Mouse (Mus musculus) spleen, adult 2 months (tissue): Measurements from ENCODE around the gene Ebf3. TPM values are rescaled to one million over a fixed set of nuclear protein-coding genes. Genes with fewer than 3 reads are reported as not detected.

Source experiments
- DNase-seq, 2 experiments: peaks; one replicate each; pipeline versions ENCODE4 v3.0.0 to v3.0.0-alpha.2; 2012 to 2021; ENCODE audit warnings: low spot score in 2 of 2, low read depth in 1 of 2
- H3K27ac ChIP-seq: fragments of 200-500 bp; 2 replicates; pipeline ENCODE4 v1.5.1; 2012; ENCODE audit warnings: low read length, inconsistent platforms; ENCODE audit not compliant: insufficient read depth
- H3K27me3 ChIP-seq: fragments of 200-500 bp; 2 replicates; pipeline ENCODE4 v1.6.1; 2012; ENCODE audit warnings: mild to moderate bottlenecking, moderate library complexity, low read length, inconsistent platforms; ENCODE audit not compliant: control insufficient read depth, insufficient read depth
- H3K36me3 ChIP-seq: fragments of 200-500 bp; 2 replicates; pipeline ENCODE4 v1.6.1; 2012; ENCODE audit warnings: mild to moderate bottlenecking, low read length, inconsistent platforms; ENCODE audit not compliant: control insufficient read depth, insufficient read depth
- H3K4me1 ChIP-seq: fragments of 200-500 bp; 2 replicates; pipeline ENCODE4 v1.6.1; 2011; ENCODE audit warnings: inconsistent platforms; ENCODE audit not compliant: control insufficient read depth, insufficient read depth, insufficient read length
- H3K4me3 ChIP-seq: fragments of 200-500 bp; 2 replicates; pipeline ENCODE4 v1.5.1; 2011; ENCODE audit warnings: mild to moderate bottlenecking, inconsistent platforms; ENCODE audit not compliant: insufficient read depth, insufficient read length; ENCODE audit errors: extremely low read depth
- CTCF ChIP-seq: fragments of 200-500 bp; IDR thresholded peaks from 2 replicates; pipeline ENCODE4 v1.5.1; 2011; ENCODE audit warnings: mild to moderate bottlenecking, inconsistent platforms; ENCODE audit not compliant: insufficient read depth, insufficient read length, insufficient replicate concordance; ENCODE audit errors: extremely low read depth
- POLR2A ChIP-seq: fragments of 200-500 bp; IDR thresholded peaks from 2 replicates; pipeline ENCODE4 v1.6.1; 2011; ENCODE audit warnings: low read depth, low read length, inconsistent platforms
- WGBS: fragments of 180-500 bp; shearing (Covaris S2); methylation state at CpG from one replicate; pipeline ENCODE4 v1.1.7; 2018; 5-methylcytosine and 5-hydroxymethylcytosine counted together
- polyA plus RNA-seq: library from polyadenylated mRNA; depleted of rRNA; stranded (reverse); fragments of >200 nt; gene quantifications from 2 replicates; pipeline ENCODE4 v1.2.3, GENCODE M21; 2012

Ebf3 gene
- polyA plus RNA-seq, 1 experiment = 0.12 TPM

DNA sequence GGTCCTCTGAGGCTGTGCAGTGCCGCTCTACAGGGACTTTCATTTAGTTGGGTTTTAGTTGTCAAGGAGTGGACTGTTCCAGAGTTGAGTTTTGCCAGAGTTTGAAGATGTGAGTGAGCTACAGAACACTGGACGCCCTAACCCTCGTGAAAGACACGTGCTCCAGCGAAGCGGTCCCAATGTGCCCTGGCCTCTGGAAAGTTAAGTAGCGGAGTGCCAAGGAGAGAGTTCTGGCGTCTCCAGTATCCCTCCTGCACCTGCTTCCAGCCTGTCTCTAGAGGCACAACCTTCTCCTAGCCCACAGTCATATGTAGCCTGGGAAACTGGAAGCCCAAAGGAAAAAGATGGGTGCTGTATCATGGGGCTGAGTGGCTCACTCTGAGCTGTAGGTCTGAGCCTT lies 73.8 kb downstream of the Ebf3 start:
- DNase-seq = no peak
- H3K27ac ChIP-seq = no peak overlapping the region
- TF ChIP-seq POLR2A = no peak
- no peak for TF ChIP-seq CTCF
- no peaks in the 10 kb centered on the region for H3K27me3 ChIP-seq
- H3K4me1 ChIP-seq = no peaks in the 10 kb centered on the region
- WGBS = 93% methylated on average over 8 of the region's 8 CpGs
- no peaks in the 10 kb centered on the region for H3K36me3 ChIP-seq
- H3K4me3 ChIP-seq = no peak overlapping the region

- H3K27ac ChIP-seq = no peak overlapping the region
- no peaks in the 10 kb centered on the region for H3K4me1 ChIP-seq
- TF ChIP-seq CTCF (no peak), POLR2A (no peak)
- H3K4me3 ChIP-seq = no peak overlapping the region
- no peak for DNase-seq
- 76% methylated on average over 5 of the region's 5 CpGs for WGBS
- H3K36me3 ChIP-seq = no peaks in the 10 kb centered on the region
- H3K27me3 ChIP-seq = no peaks in the 10 kb centered on the region
These were observed 74.6 kb downstream of the Ebf3 start for GRCm38 (mm10) chr7:137239542-137240133.

DNA sequence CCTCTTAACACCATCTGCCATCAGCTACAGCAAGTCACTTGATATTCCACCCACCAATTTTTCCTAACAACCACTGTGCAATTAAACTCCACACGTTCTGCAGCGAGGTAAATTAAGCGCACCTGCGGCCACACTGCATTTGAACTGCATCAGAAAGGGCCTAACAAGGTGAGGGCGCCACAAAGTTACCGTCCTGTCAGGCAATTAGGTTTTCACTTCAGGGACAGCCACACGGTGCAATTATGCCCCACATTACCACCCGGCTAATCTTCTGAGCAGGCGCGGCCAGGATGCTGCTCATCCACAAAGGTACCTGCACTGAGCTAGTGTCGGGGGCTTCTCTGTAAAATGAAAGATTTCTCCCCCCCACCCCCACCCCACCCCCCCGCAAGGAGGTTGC lies 76.8 kb downstream of the Ebf3 start:
- no peak overlapping the region for H3K4me3 ChIP-seq
- 81% methylated on average over 12 of the region's 12 CpGs for WGBS
- DNase-seq = no peak
- no peak overlapping the region for H3K27ac ChIP-seq
- no peak for TF ChIP-seq CTCF
- H3K27me3 ChIP-seq = no peaks in the 10 kb centered on the region
- H3K36me3 ChIP-seq = no peaks in the 10 kb centered on the region
- H3K4me1 ChIP-seq = no peaks in the 10 kb centered on the region

- no peak for DNase-seq
- no peak for TF ChIP-seq CTCF
- TF ChIP-seq POLR2A = no peak
- Histone ChIP-seq H3K4me1 (no peaks in the 10 kb centered on the region), H3K4me3 (no peak overlapping the region), H3K36me3 (no peaks in the 10 kb centered on the region), H3K27me3 (no peaks in the 10 kb centered on the region), H3K27ac (no peak overlapping the region)
- 59% methylated on average over 3 of the region's 3 CpGs for WGBS
These were observed 90.4 kb downstream of the Ebf3 start for GRCm38 (mm10) chr7:137223823-137224222.

GRCm38 (mm10) chr7:137222831-137223505 lies 91.3 kb downstream of the Ebf3 start:
- Histone ChIP-seq H3K4me3 (no peak overlapping the region), H3K36me3 (no peaks in the 10 kb centered on the region), H3K4me1 (no peaks in the 10 kb centered on the region), H3K27me3 (no peaks in the 10 kb centered on the region), H3K27ac (no peak overlapping the region)
- TF ChIP-seq CTCF (no peak), POLR2A (no peak)
- no peak for DNase-seq
- WGBS = 86% methylated on average over 6 of the region's 6 CpGs

GRCm38 (mm10) chr7:137221599-137221998 lies 92.6 kb downstream of the Ebf3 start:
- Histone ChIP-seq H3K4me3 (no peak overlapping the region), H3K27ac (no peak overlapping the region), H3K4me1 (no peaks in the 10 kb centered on the region), H3K27me3 (no peaks in the 10 kb centered on the region), H3K36me3 (no peaks in the 10 kb centered on the region)
- no peak for DNase-seq
- 53% methylated on average over 6 of the region's 6 CpGs for WGBS
- no peak for TF ChIP-seq CTCF
- no peak for TF ChIP-seq POLR2A

- WGBS = 93% methylated on average over 4 of the region's 4 CpGs
- no peak for DNase-seq
- Histone ChIP-seq H3K4me3 (no peak overlapping the region), H3K27me3 (no peaks in the 10 kb centered on the region), H3K4me1 (no peaks in the 10 kb centered on the region), H3K36me3 (no peaks in the 10 kb centered on the region), H3K27ac (no peak overlapping the region)
- no peak for TF ChIP-seq CTCF
- TF ChIP-seq POLR2A = no peak
These were observed 93.8 kb downstream of the Ebf3 start for GRCm38 (mm10) chr7:137220436-137220835.
